Mouse (Mus musculus): ENCODE results near the gene Mt2. TPM values are rescaled to one million over a fixed set of nuclear protein-coding genes. Genes with fewer than 3 reads are reported as not detected.

Gene Mt2
- polyA plus RNA-seq, 1 experiment = 21.0 TPM

DNA sequence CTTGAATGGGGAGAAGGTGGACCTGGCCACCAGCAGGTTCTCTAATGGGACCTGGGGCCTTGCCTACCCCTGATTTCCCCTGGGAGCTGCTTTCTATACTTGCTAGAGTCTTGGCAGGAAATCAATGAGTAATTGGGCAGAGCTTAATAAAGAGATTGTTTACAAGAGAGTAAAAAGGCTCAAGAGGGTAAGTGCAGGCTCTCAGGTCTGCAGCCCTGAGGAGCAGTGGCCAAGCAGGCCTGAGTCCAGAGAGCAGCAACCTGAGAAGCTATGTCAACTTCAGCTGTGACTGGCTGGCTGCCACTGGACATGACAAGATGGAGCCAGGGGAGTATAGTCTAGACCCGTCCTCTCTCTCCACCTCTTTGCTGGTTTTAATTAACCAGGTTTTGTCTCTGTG, 20.5 kb downstream of the Mt2 start:
- 89% methylated on average over 1 of the region's 1 CpGs for WGBS
- Histone ChIP-seq H3K4me3 (ENCODE audit: control insufficient read depth, insufficient read depth, low read length) (no peak overlapping the region), H3K36me3 (ENCODE audit: control insufficient read depth, insufficient read depth, low read length) (no peaks in the 10 kb centered on the region), H3K27me3 (ENCODE audit: control insufficient read depth, insufficient read depth, low read length) (no peaks in the 10 kb centered on the region; the same call in 1 of the 2 replicates), H3K27ac (ENCODE audit: control insufficient read depth, insufficient read depth, low read length) (no peak overlapping the region), H3K4me1 (replicated peaks; ENCODE audit: control insufficient read depth, insufficient read depth, low read length) (peaks cover 5% of the 10 kb centered on the region)
- DNase-seq = no peak
- TF ChIP-seq POLR2A (IDR thresholded peaks at IDR 0.05; ENCODE audit: control insufficient read depth, extremely low read depth, insufficient read depth, low read length, poor library complexity) (no peak), CTCF (IDR thresholded peaks at IDR 0.05; ENCODE audit: borderline replicate concordance, control insufficient read depth, extremely low read depth, insufficient read depth, low read length, poor library complexity) (no peak)

DNA sequence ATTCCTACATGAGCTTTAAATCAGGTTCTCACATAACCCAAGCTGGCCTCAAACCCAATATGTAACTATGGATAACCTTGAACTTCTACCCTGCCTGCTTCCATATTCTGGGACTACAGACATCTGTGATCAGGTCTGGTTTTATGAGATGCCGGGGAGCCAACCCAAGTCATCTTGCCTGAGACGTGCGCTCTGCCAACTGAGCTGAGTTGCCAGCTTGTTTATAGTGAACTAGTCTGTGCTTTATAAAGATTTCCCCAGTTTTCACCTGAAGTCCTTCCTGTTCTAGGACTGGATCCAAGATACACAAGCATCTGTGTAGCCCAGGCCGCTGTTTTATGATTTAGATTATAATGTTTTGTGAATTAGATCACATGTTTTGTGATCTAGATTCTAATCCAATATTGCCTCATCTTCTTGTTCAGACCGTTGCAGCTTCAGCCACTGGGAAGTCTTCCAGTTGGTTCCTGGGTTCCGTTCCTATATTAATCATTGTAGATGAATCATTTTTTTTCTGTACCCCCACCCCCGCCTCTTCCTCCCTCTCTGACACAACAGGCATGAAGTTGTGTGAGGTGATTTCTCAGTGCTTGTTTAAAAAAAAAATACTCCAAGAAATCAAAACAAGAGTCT, 22.2 kb downstream of the Mt2 start:
- no peak for DNase-seq
- WGBS = 92% methylated on average over 7 of the region's 7 CpGs
- TF ChIP-seq CTCF (IDR thresholded peaks at IDR 0.05; ENCODE audit: borderline replicate concordance, control insufficient read depth, extremely low read depth, insufficient read depth, low read length, poor library complexity) (no peak), POLR2A (IDR thresholded peaks at IDR 0.05; ENCODE audit: control insufficient read depth, extremely low read depth, insufficient read depth, low read length, poor library complexity) (no peak)
- Histone ChIP-seq H3K27me3 (ENCODE audit: control insufficient read depth, insufficient read depth, low read length) (no peaks in the 10 kb centered on the region; the same call in 1 of the 2 replicates), H3K4me1 (replicated peaks; ENCODE audit: control insufficient read depth, insufficient read depth, low read length) (peaks cover 5% of the 10 kb centered on the region), H3K4me3 (ENCODE audit: control insufficient read depth, insufficient read depth, low read length) (no peak overlapping the region), H3K27ac (ENCODE audit: control insufficient read depth, insufficient read depth, low read length) (no peak overlapping the region), H3K36me3 (ENCODE audit: control insufficient read depth, insufficient read depth, low read length) (no peaks in the 10 kb centered on the region)

DNA sequence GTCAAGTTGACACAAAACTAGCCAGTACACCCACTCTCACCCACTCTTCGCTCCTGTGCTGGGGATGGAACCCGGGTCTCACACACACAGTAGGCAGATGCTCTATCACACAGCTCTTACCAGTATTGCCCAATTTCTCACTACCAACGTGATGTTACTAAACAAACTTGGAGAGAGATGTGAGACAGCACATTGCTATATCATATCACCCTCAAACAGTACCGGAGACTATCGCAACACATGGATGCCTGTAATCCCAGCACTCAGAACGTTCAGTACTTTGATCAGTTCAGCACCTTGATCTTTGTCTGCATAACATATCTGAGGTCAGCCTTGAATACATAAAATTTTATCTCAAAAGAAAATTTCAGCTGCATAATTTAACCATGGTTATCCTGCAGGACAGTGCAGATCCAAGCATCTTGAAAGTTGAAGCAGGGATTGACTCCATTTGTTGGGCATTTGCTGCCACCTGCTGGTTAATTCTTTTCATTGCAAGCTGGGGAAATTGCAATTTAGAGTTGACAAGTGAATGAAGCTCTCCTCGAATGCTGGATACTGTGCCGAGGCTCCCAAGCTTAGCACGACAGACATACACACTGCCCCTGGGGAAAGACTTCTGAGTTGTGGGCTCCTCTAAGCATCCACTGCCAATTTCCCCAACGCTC, 26.9 kb downstream of the Mt2 start:
- WGBS = 46% methylated on average over 10 of the region's 10 CpGs
- H3K4me1 ChIP-seq (replicated peaks; ENCODE audit: control insufficient read depth, insufficient read depth, low read length) = no peaks in the 10 kb centered on the region
- H3K27ac ChIP-seq (ENCODE audit: control insufficient read depth, insufficient read depth, low read length) = no peak overlapping the region
- H3K4me3 ChIP-seq (ENCODE audit: control insufficient read depth, insufficient read depth, low read length) = no peak overlapping the region
- H3K27me3 ChIP-seq (ENCODE audit: control insufficient read depth, insufficient read depth, low read length) = no peaks in the 10 kb centered on the region; the same call in 1 of the 2 replicates
- TF ChIP-seq CTCF (IDR thresholded peaks at IDR 0.05; ENCODE audit: borderline replicate concordance, control insufficient read depth, extremely low read depth, insufficient read depth, low read length, poor library complexity) (no peak), POLR2A (IDR thresholded peaks at IDR 0.05; ENCODE audit: control insufficient read depth, extremely low read depth, insufficient read depth, low read length, poor library complexity) (no peak)
- peak; percentile 53 for DNase-seq
- H3K36me3 ChIP-seq (ENCODE audit: control insufficient read depth, insufficient read depth, low read length) = no peaks in the 10 kb centered on the region

DNA sequence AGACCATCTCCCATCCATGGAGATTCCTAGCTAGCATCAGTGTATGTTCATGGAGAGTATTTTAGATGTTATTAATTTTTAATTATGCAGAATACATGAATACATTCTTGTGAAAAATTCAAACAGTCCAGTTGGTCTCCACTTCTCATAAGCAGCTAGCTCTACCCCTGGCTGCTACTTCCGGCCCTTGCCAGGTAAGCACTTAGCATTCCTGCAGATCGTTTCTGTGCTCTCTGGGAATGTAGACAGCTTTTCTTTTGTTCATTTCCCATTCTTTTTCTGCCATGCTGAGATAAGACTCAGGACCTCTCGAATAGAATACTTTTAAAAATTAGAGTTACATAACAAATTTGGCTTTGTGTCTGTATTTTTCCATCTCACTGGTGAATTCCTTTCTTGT, 31.6 kb downstream of the Mt2 start:
- no peak overlapping the region for H3K4me3 ChIP-seq (ENCODE audit: control insufficient read depth, insufficient read depth, low read length)
- no peak for DNase-seq
- 74% methylated on average over 3 of the region's 3 CpGs for WGBS
- no peak overlapping the region for H3K27ac ChIP-seq (ENCODE audit: control insufficient read depth, insufficient read depth, low read length)
- no peak for TF ChIP-seq POLR2A (IDR thresholded peaks at IDR 0.05; ENCODE audit: control insufficient read depth, extremely low read depth, insufficient read depth, low read length, poor library complexity)
- TF ChIP-seq CTCF (IDR thresholded peaks at IDR 0.05; ENCODE audit: borderline replicate concordance, control insufficient read depth, extremely low read depth, insufficient read depth, low read length, poor library complexity) = no peak
- H3K27me3 ChIP-seq (ENCODE audit: control insufficient read depth, insufficient read depth, low read length) = no peaks in the 10 kb centered on the region
- no peaks in the 10 kb centered on the region for H3K36me3 ChIP-seq (ENCODE audit: control insufficient read depth, insufficient read depth, low read length)
- H3K4me1 ChIP-seq (replicated peaks; ENCODE audit: control insufficient read depth, insufficient read depth, low read length) = no peaks in the 10 kb centered on the region

DNA sequence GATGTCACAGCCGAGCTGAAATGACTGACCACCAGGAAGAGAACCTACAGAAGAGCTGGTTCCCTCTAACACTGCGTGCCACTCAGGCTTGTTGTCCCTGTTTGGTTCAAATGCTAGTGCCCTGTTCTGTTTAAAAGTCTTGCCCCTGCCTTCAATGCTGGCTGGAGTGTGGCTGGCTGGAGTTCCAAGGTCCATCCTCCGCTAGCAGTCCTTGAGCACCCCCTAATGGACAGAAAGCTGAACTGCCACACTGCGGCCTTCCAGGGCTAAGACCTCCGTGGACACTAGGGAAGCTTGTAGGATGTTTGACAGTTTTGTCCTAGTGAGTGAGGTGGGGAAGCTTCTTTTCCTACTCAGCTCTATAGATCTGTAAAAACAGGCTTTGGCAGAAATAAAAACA, 33.3 kb downstream of the Mt2 start:
- DNase-seq = peak; percentile 55
- H3K27ac ChIP-seq (ENCODE audit: control insufficient read depth, insufficient read depth, low read length) = no peak overlapping the region
- 25% methylated on average over 5 of the region's 5 CpGs for WGBS

DNA sequence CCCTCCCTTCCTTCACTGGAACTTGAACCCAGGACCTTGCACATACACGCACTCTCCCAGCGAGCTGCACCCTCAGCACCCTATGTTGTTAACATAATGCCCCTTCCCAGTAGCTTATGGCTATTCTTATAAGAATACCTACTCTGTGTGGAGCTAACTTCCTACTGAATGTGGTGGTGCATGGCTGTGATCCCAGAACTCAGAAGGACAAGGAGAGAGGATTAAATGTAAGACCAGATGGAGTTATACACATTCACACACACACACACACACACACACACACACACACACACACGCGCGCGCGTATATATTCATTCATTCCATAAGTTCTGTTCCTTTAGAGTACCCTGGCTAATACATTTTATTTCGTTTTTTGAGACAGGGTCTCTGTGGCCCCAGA, 33.8 kb downstream of the Mt2 start:
- no peaks in the 10 kb centered on the region for H3K36me3 ChIP-seq (ENCODE audit: control insufficient read depth, insufficient read depth, low read length)
- H3K27me3 ChIP-seq (ENCODE audit: control insufficient read depth, insufficient read depth, low read length) = no peaks in the 10 kb centered on the region
- WGBS = 96% methylated on average over 8 of the region's 8 CpGs
- no peak for DNase-seq
- TF ChIP-seq CTCF (IDR thresholded peaks at IDR 0.05; ENCODE audit: borderline replicate concordance, control insufficient read depth, extremely low read depth, insufficient read depth, low read length, poor library complexity) (no peak), POLR2A (IDR thresholded peaks at IDR 0.05; ENCODE audit: control insufficient read depth, extremely low read depth, insufficient read depth, low read length, poor library complexity) (no peak)
- no peak overlapping the region for H3K4me3 ChIP-seq (ENCODE audit: control insufficient read depth, insufficient read depth, low read length)
- no peaks in the 10 kb centered on the region for H3K4me1 ChIP-seq (replicated peaks; ENCODE audit: control insufficient read depth, insufficient read depth, low read length)
- no peak overlapping the region for H3K27ac ChIP-seq (ENCODE audit: control insufficient read depth, insufficient read depth, low read length)

More for the DNA sequence above, 33.3 kb downstream of the Mt2 start:
- H3K4me3 ChIP-seq (ENCODE audit: control insufficient read depth, insufficient read depth, low read length) = no peak overlapping the region
- no peak for TF ChIP-seq POLR2A (IDR thresholded peaks at IDR 0.05; ENCODE audit: control insufficient read depth, extremely low read depth, insufficient read depth, low read length, poor library complexity)
- TF ChIP-seq CTCF (IDR thresholded peaks at IDR 0.05; ENCODE audit: borderline replicate concordance, control insufficient read depth, extremely low read depth, insufficient read depth, low read length, poor library complexity) = peak; percentile 79; the same call in 1 of the 2 replicates
- no peaks in the 10 kb centered on the region for H3K36me3 ChIP-seq (ENCODE audit: control insufficient read depth, insufficient read depth, low read length)
- no peaks in the 10 kb centered on the region for H3K27me3 ChIP-seq (ENCODE audit: control insufficient read depth, insufficient read depth, low read length)
- H3K4me1 ChIP-seq (replicated peaks; ENCODE audit: control insufficient read depth, insufficient read depth, low read length) = no peaks in the 10 kb centered on the region

Measured in thymus, adult 2 months (tissue).